Mouse (Mus musculus) liver, embryonic 16.5 days (tissue): ENCODE results near the gene Gm44805. TPM values are rescaled to one million over a fixed set of nuclear protein-coding genes. Genes with fewer than 3 reads are reported as not detected.

Experiments
- ATAC-seq: fragments of 200-750 bp; cut with Nextera tagmentation; 2 replicates; pipeline ENCODE4 v1.8.0; 2017; ENCODE audit warnings: low read depth, mild to moderate bottlenecking, moderate number of reproducible peaks, moderate library complexity
- H3K27ac ChIP-seq: fragments of 300-500 bp; sonication (generic); 2 replicates; pipeline ENCODE4 v1.5.1; 2014; ENCODE audit warnings: mild to moderate bottlenecking, low read length
- H3K27me3 ChIP-seq: fragments of 300-500 bp; sonication (generic); 2 replicates; pipeline ENCODE4 v1.6.1; 2014; ENCODE audit warnings: low read depth, low read length, mixed read lengths; ENCODE audit not compliant: control insufficient read depth, insufficient read depth
- H3K36me3 ChIP-seq: fragments of 300-500 bp; sonication (generic); 2 replicates; pipeline ENCODE4 v1.6.1; 2014; ENCODE audit warnings: mild to moderate bottlenecking; ENCODE audit not compliant: control insufficient read depth, insufficient read depth
- H3K4me1 ChIP-seq: fragments of 300-500 bp; sonication (generic); 2 replicates; pipeline ENCODE4 v1.6.1; 2014; ENCODE audit warnings: low read depth, low read length, mixed read lengths; ENCODE audit not compliant: control insufficient read depth
- H3K4me2 ChIP-seq: fragments of 300-500 bp; sonication (generic); 2 replicates; pipeline ENCODE4 v1.6.1; 2014; ENCODE audit warnings: low read depth, low read length, mixed read lengths
- H3K4me3 ChIP-seq: fragments of 300-500 bp; sonication (generic); 2 replicates; pipeline ENCODE4 v1.5.1; 2014; ENCODE audit warnings: low read depth, mild to moderate bottlenecking, low read length
- H3K9ac ChIP-seq: fragments of 300-500 bp; sonication (generic); 2 replicates; pipeline ENCODE4 v1.6.1; 2014; ENCODE audit warnings: low read depth, low read length
- H3K9me3 ChIP-seq: fragments of 300-500 bp; sonication (generic); replicated peaks from 2 replicates; pipeline ENCODE4 v1.6.1; 2016; ENCODE audit warnings: low read length; ENCODE audit not compliant: control insufficient read depth
- WGBS: fragments of 180-500 bp; shearing (Covaris S2); extraction: QIAGEN DNeasy Blood & Tissue Kit; methylation state at CpG from one replicate; pipeline ENCODE4 v1.1.7; 2014; ENCODE audit not compliant: insufficient replicate concordance; 5-methylcytosine and 5-hydroxymethylcytosine counted together
- polyA plus RNA-seq: library from polyadenylated mRNA; unstranded; fragments of >200 nt; fragmentation: Nextera tagmentation; extraction: Ambion mirVana; gene quantifications from 2 replicates; pipeline ENCODE4 v1.2.1, GENCODE M21; 2015

Gene Gm44805
- polyA plus RNA-seq, 1 experiment from 2014 or later: 35.3 TPM

GRCm38 (mm10) chr7:19695213-19695594 lies 14.0 kb upstream of the Gm44805 start:
- Histone ChIP-seq H3K4me3 (no peak overlapping the region), H3K36me3 (peaks cover 8% of the 10 kb centered on the region; the same call in 1 of the 2 replicates), H3K27me3 (no peaks in the 10 kb centered on the region), H3K9ac (no peak overlapping the region; the same call in 1 of the 2 replicates), H3K4me2 (no peak overlapping the region), H3K27ac (peak overlapping the region; percentile 75), H3K9me3 (no peaks in the 10 kb centered on the region), H3K4me1 (peaks cover 43% of the 10 kb centered on the region)
- no peak for ATAC-seq
- 2% methylated on average over 8 of the region's 8 CpGs for WGBS

GRCm38 (mm10) chr7:19694336-19695212 lies 13.4 kb upstream of the Gm44805 start:
- no peaks in the 10 kb centered on the region for H3K9me3 ChIP-seq
- peak overlapping the region; percentile 75 for H3K27ac ChIP-seq
- no peak overlapping the region; the same call in 1 of the 2 replicates for H3K9ac ChIP-seq
- 44% methylated on average over 10 of the region's 10 CpGs for WGBS
- peaks cover 37% of the 10 kb centered on the region for H3K4me1 ChIP-seq
- H3K36me3 ChIP-seq: peaks cover 8% of the 10 kb centered on the region; the same call in 1 of the 2 replicates
- ATAC-seq: no peak
- no peak overlapping the region for H3K4me2 ChIP-seq
- H3K4me3 ChIP-seq: no peak overlapping the region
- H3K27me3 ChIP-seq: no peaks in the 10 kb centered on the region

- WGBS: 14% methylated on average over 10 of the region's 10 CpGs
- Histone ChIP-seq H3K27ac (peak overlapping the region; percentile 75), H3K27me3 (no peaks in the 10 kb centered on the region), H3K9ac (no peak overlapping the region), H3K9me3 (no peaks in the 10 kb centered on the region), H3K4me2 (no peak overlapping the region), H3K4me1 (peaks cover 31% of the 10 kb centered on the region), H3K4me3 (no peak overlapping the region), H3K36me3 (peaks cover 8% of the 10 kb centered on the region; the same call in 1 of the 2 replicates)
- peak; percentile 59 for ATAC-seq
Observed at GRCm38 (mm10) chr7:19693421-19693820, 12.2 kb upstream of the Gm44805 start.

DNA sequence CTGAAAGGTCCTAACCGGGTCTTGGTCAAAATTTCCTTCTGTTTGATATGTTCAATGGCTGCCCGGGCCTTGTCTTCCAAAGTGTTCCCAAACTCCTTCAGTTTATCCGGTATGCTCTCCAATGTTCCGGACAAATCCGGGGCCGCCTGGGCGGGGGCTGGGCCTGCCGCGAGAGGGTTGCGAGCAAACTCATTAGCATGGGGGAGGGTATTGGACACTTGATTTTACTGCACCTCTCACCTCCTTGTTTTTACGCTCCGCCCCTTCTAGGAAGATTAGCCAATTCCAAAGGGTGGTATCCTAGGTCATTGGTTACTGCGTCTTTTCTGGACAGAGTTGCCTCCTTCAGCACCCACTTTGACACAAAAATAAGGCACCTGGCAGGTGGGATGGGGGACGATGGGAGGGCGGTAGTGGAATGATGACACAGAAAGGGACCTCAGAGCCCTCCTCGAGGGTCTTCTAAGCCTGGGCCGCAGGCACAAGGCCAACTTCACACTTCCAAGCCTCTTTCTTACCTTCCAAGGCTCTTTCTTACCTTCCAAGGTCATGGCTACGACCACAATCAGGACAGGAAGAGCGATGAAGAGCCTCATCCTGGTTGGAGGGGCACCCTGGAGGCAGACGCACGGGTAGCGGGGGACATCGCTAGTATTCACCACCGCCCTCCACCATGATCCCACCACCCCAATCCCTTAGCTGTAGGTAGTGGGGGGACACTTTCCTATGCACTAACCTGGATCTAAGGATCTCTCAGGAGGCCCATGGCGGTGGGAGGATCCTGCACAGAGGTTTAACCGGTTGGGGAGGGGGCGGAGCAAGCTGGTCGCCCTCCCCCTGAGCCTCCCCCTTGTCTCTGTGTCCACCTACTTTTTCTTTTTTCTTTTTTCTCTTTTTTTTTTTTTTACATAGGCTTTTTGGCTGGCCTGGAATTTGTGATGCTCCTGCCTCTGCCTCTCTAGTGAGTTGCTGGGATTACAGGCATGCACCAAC lies 10.9 kb upstream of the Gm44805 start, which contains the start of gene Apoc1:
Gene Apoc1 (minus strand): TSS at position 788 of the 993 bp plus-strand sequence.
- H3K36me3 ChIP-seq: peaks cover 8% of the 10 kb centered on the region; the same call in 1 of the 2 replicates
- peak within 1 kb of the TSS; percentile 78 for H3K27ac ChIP-seq
- peak within 1 kb of the TSS; percentile 35 for H3K4me3 ChIP-seq
- peak within 1 kb of the TSS; percentile 36 for H3K4me2 ChIP-seq
- H3K9ac ChIP-seq: 0 out of 2 replicates have a peak within 1 kb of the TSS, but pooled peaks have one; percentile 22
- ATAC-seq: peak; percentile 35
- WGBS: 52% methylated on average over 28 of the region's 28 CpGs
- H3K9me3 ChIP-seq: no peaks in the 10 kb centered on the region
- no peaks in the 10 kb centered on the region for H3K27me3 ChIP-seq
- H3K4me1 ChIP-seq: peaks cover 31% of the 10 kb centered on the region

DNA sequence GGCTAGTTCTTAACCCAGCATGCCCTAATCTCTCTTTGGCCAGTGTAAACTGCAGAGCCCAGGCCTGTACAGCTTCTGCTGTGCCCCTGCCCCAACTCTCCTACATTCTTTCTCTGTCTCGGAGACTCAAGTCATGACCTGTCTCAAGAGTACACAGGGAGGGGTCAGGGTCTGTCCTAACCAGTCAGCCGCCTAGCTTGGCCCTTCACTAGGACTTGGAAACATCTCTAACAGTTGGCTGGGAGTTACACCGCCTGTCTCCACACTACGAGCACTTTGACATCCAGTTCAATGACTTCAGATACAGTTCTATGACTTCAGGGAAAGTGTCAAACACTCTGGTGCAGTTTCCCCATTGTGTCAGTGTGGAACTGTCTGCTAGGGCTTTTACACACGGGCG lies 10.2 kb upstream of the Gm44805 start:
- peaks cover 4% of the 10 kb centered on the region; the same call in 1 of the 2 replicates for H3K36me3 ChIP-seq
- H3K27me3 ChIP-seq: no peaks in the 10 kb centered on the region
- H3K27ac ChIP-seq: peak overlapping the region; percentile 59
- peak overlapping the region; percentile 35 for H3K4me3 ChIP-seq
- peaks cover 28% of the 10 kb centered on the region for H3K4me1 ChIP-seq
- no peak for ATAC-seq
- 64% methylated on average over 6 of the region's 6 CpGs for WGBS
- 0 out of 2 replicates have a peak overlapping the region, but pooled peaks have one; percentile 22 for H3K9ac ChIP-seq
- no peaks in the 10 kb centered on the region for H3K9me3 ChIP-seq
- H3K4me2 ChIP-seq: peak overlapping the region; percentile 36

DNA sequence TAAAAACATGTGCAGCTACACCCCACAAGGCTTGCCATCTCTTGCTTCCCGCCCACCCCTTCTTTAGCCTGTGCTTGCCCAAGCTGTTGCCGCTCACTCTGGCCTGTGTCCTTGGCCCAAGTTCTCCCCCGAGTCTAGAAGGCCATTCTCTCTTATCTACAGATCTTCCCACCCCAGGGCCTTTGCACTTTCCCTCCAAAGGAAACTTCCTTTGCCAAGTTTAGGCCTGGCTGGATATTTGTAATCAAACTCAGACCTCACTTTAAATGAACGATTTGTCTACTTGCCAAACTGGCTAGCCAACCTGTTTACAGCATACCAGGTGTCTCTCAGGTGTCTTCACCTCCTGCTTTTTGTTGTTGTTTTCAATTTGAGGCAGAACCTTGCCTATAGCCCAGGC lies 9.6 kb upstream of the Gm44805 start:
- Histone ChIP-seq H3K27ac (0 out of 2 replicates have a peak overlapping the region, but pooled peaks have one; percentile 15), H3K9ac (no peak overlapping the region), H3K9me3 (no peaks in the 10 kb centered on the region), H3K36me3 (no peaks in the 10 kb centered on the region), H3K4me1 (peaks cover 23% of the 10 kb centered on the region), H3K27me3 (no peaks in the 10 kb centered on the region), H3K4me2 (peak overlapping the region; percentile 36), H3K4me3 (no peak overlapping the region; the same call in 1 of the 2 replicates)
- no peak for ATAC-seq
- WGBS: 59% methylated on average over 4 of the region's 4 CpGs

GRCm38 (mm10) chr7:19688611-19689010 lies 7.4 kb upstream of the Gm44805 start:
- no peaks in the 10 kb centered on the region for H3K27me3 ChIP-seq
- no peak overlapping the region for H3K4me2 ChIP-seq
- no peak overlapping the region for H3K4me3 ChIP-seq
- H3K9me3 ChIP-seq: no peaks in the 10 kb centered on the region
- no peak overlapping the region for H3K9ac ChIP-seq
- no peak for ATAC-seq
- H3K27ac ChIP-seq: no peak overlapping the region
- 76% methylated on average over 2 of the region's 2 CpGs for whole genome bisulfite sequencing
- peaks cover 14% of the 10 kb centered on the region for H3K4me1 ChIP-seq
- no peaks in the 10 kb centered on the region for H3K36me3 ChIP-seq

DNA sequence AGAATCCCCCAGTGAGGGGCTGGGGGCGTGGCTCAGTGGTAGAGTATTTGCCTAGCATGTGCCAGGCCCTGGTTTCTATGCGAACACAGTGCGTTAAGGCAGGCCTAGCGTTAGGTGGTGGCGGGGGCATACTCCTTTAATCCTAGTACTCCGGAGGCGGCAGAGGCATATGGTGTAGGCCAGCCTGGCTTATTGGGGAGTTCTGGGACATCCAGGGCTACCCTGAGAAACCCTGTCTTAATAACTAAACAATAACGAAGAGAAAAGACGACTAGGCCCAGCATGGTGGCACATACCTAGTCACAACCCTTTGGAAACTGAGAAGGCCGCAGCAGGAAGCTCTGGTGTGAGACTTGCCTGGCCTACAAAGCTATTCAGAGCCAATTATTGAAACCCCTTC lies 6.9 kb upstream of the Gm44805 start:
- Histone ChIP-seq H3K27me3 (no peaks in the 10 kb centered on the region), H3K4me3 (no peak overlapping the region), H3K27ac (no peak overlapping the region), H3K4me2 (no peak overlapping the region), H3K4me1 (peaks cover 14% of the 10 kb centered on the region), H3K36me3 (no peaks in the 10 kb centered on the region), H3K9me3 (no peaks in the 10 kb centered on the region), H3K9ac (no peak overlapping the region)
- ATAC-seq: no peak
- WGBS: 86% methylated on average over 10 of the region's 10 CpGs
